Mouse (Mus musculus): Measurements from ENCODE around the gene Prss37. TPM values are rescaled to one million over a fixed set of nuclear protein-coding genes. Genes with fewer than 3 reads are reported as not detected.

Gene Prss37
- total RNA-seq (2015; ENCODE audit: low replicate concordance), result not detected in 2 replicates
- total RNA-seq (2017; ENCODE audit: low replicate concordance), result not detected in 2 replicates

- ATAC-seq (replicated peaks; ENCODE audit: low FRiP score, poor library complexity, severe bottlenecking), result no peak
Measured at GRCm38 (mm10) chr6:40519408-40519807, at the start of gene Prss37. Gene Prss37 (minus strand): TSS chr6:40519508.

- ATAC-seq (replicated peaks; ENCODE audit: low FRiP score, poor library complexity, severe bottlenecking), result no peak
Measured at GRCm38 (mm10) chr6:40554950-40555349, 35.6 kb upstream of the Prss37 start, which contains the start of gene Olfr461. Gene Olfr461 (minus strand): TSS chr6:40555050.

- ATAC-seq (replicated peaks; ENCODE audit: low FRiP score, poor library complexity, severe bottlenecking), result no peak
Measured at GRCm38 (mm10) chr6:40544690-40545089, 25.4 kb upstream of the Prss37 start.

GRCm38 (mm10) chr6:40493229-40493628 is 26.1 kb downstream of the Prss37 start, which contains the start of gene Tas2r108:
Gene Tas2r108 (plus strand): TSS chr6:40493529.
- ATAC-seq (replicated peaks; ENCODE audit: low FRiP score, poor library complexity, severe bottlenecking), result no peak

- ATAC-seq (replicated peaks; ENCODE audit: low FRiP score, poor library complexity, severe bottlenecking), result no peak
Measured at GRCm38 (mm10) chr6:40490933-40491332, 28.4 kb downstream of the Prss37 start, which contains the start of gene Tas2r137. Gene Tas2r137 (plus strand): TSS chr6:40491233.

GRCm38 (mm10) chr6:40482318-40482717 is 37.0 kb downstream of the Prss37 start:
- ATAC-seq (replicated peaks; ENCODE audit: low FRiP score, poor library complexity, severe bottlenecking), result no peak

GRCm38 (mm10) chr6:40479705-40480104 is 39.6 kb downstream of the Prss37 start:
- ATAC-seq (replicated peaks; ENCODE audit: low FRiP score, poor library complexity, severe bottlenecking), result no peak

- ATAC-seq (replicated peaks; ENCODE audit: low FRiP score, poor library complexity, severe bottlenecking), result no peak
Measured at GRCm38 (mm10) chr6:40476132-40476531, 43.2 kb downstream of the Prss37 start.

GRCm38 (mm10) chr6:40471720-40472010 is 47.6 kb downstream of the Prss37 start:
- no peak for ATAC-seq (replicated peaks; ENCODE audit: low FRiP score, poor library complexity, severe bottlenecking)

- peak; percentile 94 for ATAC-seq (replicated peaks; ENCODE audit: low FRiP score, poor library complexity, severe bottlenecking)
Measured at GRCm38 (mm10) chr6:40470916-40471719, 48.2 kb downstream of the Prss37 start, which contains the start of gene Ssbp1. Gene Ssbp1 (plus strand): TSS chr6:40471352.

GRCm38 (mm10) chr6:40465710-40466109 is 53.6 kb downstream of the Prss37 start:
- ATAC-seq (replicated peaks; ENCODE audit: low FRiP score, poor library complexity, severe bottlenecking), result no peak

Other genes starting within 250 kb of the Prss37 start
- 0.72 TPM in 1 of 2 replicates, not detected in the other for gene Agk, start 194.3 kb downstream of the Prss37 start, total RNA-seq (2015; ENCODE audit: low replicate concordance)
- gene Agk, start 194.3 kb downstream of the Prss37 start, total RNA-seq (2017; ENCODE audit: low replicate concordance), result 3.0 TPM in 1 of 2 replicates, not detected in the other
- gene E330009J07Rik, start 83.4 kb downstream of the Prss37 start, total RNA-seq (2015; ENCODE audit: low replicate concordance), result 2.9 TPM in 1 of 2 replicates, not detected in the other
- gene E330009J07Rik, start 83.4 kb downstream of the Prss37 start, total RNA-seq (2017; ENCODE audit: low replicate concordance), result 1.3 and 3.9 TPM in 2 replicates
- gene Wee2, start 80.4 kb downstream of the Prss37 start, total RNA-seq (2015; ENCODE audit: low replicate concordance), result not detected in 2 replicates
- gene Wee2, start 80.4 kb downstream of the Prss37 start, total RNA-seq (2017; ENCODE audit: low replicate concordance), result not detected in 2 replicates
- 22.0 and 46.1 TPM in 2 replicates for gene Ssbp1, start 48.2 kb downstream of the Prss37 start, total RNA-seq (2015; ENCODE audit: low replicate concordance)
- gene Ssbp1, start 48.2 kb downstream of the Prss37 start, total RNA-seq (2017; ENCODE audit: low replicate concordance), result 11.0 and 11.8 TPM in 2 replicates
- gene Tas2r137, start 28.3 kb downstream of the Prss37 start, total RNA-seq (2015; ENCODE audit: low replicate concordance), result not detected in 2 replicates
- not detected in 2 replicates for gene Tas2r137, start 28.3 kb downstream of the Prss37 start, total RNA-seq (2017; ENCODE audit: low replicate concordance)
- gene Tas2r108, start 26.0 kb downstream of the Prss37 start, total RNA-seq (2015; ENCODE audit: low replicate concordance), result not detected in 2 replicates
- gene Tas2r108, start 26.0 kb downstream of the Prss37 start, total RNA-seq (2017; ENCODE audit: low replicate concordance), result not detected in 2 replicates
- not detected in 2 replicates for gene Olfr461, start 35.5 kb upstream of the Prss37 start, total RNA-seq (2015; ENCODE audit: low replicate concordance)
- not detected in 2 replicates for gene Olfr461, start 35.5 kb upstream of the Prss37 start, total RNA-seq (2017; ENCODE audit: low replicate concordance)
- not detected in 2 replicates for gene Olfr460, start 50.0 kb upstream of the Prss37 start, total RNA-seq (2015; ENCODE audit: low replicate concordance)
- not detected in 2 replicates for gene Olfr460, start 50.0 kb upstream of the Prss37 start, total RNA-seq (2017; ENCODE audit: low replicate concordance)
- gene Clec5a, start 66.3 kb upstream of the Prss37 start, total RNA-seq (2015; ENCODE audit: low replicate concordance), result 36.5 and 41.8 TPM in 2 replicates
- 11.0 and 14.8 TPM in 2 replicates for gene Clec5a, start 66.3 kb upstream of the Prss37 start, total RNA-seq (2017; ENCODE audit: low replicate concordance)
- gene Tas2r138, start 93.8 kb upstream of the Prss37 start, total RNA-seq (2015; ENCODE audit: low replicate concordance), result not detected in 2 replicates
- gene Tas2r138, start 93.8 kb upstream of the Prss37 start, total RNA-seq (2017; ENCODE audit: low replicate concordance), result not detected in 2 replicates
- gene Mgam, start 109.3 kb upstream of the Prss37 start, total RNA-seq (2015; ENCODE audit: low replicate concordance), result 6.1 and 6.3 TPM in 2 replicates
- 2.7 and 3.1 TPM in 2 replicates for gene Mgam, start 109.3 kb upstream of the Prss37 start, total RNA-seq (2017; ENCODE audit: low replicate concordance)